Mouse (Mus musculus) induced T-regulatory cell, adult 2 months (primary cell): ENCODE measurements around the gene Gja1.
A peak's percentile ranks its signal among the peaks of the same experiment; 100 is the strongest.
"Not testable (repeated sequence)": the region's sequence is repeated elsewhere in the genome, so short reads cannot be mapped to it uniquely, and the experiment has no call there.

Experiments used
- DNase-seq: peaks from one replicate; pipeline ENCODE4 v3.0.0-alpha.2; 2012; ENCODE audit warnings: low read depth

Gene Gja1

DNA sequence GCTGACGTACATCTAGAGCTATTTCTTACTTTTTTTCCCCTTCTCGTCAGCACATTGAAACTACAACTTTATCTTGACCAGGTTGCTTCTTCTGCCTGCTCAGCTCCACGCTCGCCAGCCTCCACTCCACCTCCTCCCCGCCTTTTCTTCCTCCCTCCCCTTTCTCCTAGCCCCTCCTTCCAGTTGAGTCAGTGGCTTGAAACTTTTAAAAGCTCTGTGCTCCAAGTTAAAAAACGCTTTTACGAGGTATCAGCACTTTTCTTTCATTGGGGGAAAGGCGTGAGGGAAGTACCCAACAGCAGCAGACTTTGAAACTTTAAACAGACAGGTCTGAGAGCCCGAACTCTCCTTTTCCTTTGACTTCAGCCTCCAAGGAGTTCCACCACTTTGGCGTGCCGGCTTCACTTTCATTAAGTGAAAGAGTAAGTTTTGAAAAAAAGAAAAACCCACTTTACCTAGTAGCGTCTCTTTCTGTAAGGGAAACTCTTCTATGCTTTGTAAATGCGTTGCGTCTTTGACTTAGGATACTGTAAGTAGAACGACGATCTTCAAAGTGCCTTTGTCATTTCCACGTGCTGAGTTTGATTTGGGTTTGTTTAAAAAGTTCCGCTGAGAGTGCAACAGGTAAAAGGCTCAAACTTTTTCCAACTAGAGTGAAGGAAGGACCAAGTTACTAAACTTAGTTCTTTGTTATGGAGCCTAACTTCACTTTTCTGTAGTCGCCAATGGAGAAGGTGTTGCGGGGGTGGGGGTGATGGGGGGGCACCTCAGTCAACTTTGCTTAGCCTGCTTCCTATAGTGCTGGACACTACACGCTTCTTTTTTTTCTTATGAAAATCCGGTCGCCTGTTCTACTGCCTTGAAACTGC, at the start of gene Gja1:
Gene Gja1 (plus strand): TSS at position 234 of the 869 bp plus-strand sequence.
- peak; percentile 4 for DNase-seq

DNA sequence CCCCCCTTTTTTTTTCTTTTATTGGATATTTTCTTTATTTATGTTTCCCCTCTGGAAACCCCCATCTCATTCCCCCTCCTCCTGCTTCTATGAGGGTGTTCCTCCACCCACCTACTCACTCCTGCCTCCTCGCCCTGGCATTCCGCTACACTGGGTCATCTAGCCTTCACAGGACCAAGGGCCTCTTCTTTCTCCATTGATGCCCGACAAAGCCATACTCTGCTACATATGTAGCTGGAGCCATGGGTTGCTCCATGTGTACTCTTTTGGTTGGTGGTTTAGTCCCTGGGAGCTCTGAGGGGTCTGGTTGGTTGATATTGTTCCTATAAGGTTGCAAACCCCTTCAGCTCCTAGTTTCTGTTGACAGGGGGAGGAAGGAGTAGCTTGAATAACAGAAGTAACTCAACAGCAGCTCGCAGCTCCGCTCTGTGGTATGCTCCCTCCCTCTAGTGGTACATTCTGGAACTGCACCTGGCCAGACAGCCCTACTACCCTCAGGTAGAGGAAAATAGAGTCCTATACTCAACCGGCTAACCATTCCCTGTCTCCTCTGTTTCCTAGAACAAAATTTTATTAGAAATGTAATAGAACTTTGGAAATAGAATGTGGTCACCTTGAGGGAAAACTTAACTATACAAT, 38.2 kb upstream of the Gja1 start:
- peak; percentile 74 for DNase-seq

DNA sequence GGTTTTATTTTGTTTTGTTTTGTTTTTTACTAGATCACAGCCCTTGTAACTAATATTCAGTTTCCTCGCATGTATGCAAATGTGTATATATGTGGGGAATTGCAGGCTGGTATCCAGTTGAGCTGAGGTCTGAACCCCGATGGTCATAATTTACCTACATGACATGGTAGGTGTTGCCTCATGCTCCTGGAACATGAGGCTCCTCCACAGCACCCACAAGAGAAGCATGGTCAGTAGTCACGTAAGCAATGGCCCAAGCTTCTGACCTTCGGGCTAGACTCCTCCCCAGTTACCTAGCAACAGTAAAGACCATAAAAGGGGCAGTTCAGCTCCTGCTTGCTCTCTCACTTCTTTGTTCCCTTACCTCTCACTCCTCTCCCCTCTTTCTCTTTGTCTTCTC, 16.7 kb upstream of the Gja1 start:
- no peak for DNase-seq

DNA sequence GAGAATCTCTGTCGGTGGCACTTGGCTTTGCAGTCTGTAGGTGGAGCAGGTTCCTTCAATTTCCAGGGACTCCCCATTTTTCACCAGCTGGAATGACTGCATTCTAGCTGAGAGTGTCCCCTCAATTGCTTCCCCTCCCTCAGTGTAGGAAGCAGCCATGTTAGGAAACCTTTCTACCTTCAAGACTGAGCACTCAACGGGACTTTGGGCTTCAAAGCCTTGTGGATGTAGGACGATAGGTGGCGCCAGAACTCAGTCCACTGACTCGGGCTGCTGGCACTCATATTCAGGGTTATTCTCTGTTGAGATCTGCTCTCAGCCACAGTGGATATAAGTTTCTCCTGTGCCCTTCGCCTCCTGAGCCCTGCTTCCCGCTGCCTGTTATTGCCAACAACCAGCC, 8.1 kb upstream of the Gja1 start:
- DNase-seq: peak; percentile 42

DNA sequence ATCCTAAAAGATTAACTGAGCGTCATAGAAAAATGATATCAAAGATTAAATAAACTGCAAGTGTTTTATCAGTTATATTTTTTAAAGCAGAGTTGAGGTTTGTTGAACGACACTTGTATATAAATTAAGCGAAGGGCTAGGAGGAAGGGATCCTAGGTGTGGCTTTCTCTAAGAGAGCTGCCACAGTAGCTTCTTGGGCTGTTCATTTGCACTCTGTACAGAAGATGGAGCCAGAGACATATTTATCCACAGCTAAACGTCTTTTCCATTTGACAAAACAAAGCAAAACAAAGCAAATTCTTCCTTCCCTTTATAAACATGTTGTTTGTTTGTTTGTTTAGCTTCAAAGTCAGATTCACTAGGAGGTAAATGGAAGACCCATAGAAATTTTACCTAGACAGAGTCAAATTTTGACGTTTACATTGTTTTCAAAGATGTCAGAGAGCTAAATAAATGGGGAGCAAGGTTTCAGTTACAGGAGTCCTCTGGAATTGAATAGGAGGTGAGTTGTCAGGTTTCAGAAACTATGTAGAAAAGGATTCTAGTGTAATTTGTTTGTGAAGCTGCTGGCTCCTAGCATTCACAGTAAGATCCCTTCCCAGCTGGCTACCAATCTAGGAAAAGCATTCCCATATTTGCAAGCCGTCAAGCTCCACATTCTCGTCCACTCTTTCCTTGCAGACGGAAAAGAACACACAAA, 4.0 kb upstream of the Gja1 start:
- DNase-seq: peak; percentile 3

DNA sequence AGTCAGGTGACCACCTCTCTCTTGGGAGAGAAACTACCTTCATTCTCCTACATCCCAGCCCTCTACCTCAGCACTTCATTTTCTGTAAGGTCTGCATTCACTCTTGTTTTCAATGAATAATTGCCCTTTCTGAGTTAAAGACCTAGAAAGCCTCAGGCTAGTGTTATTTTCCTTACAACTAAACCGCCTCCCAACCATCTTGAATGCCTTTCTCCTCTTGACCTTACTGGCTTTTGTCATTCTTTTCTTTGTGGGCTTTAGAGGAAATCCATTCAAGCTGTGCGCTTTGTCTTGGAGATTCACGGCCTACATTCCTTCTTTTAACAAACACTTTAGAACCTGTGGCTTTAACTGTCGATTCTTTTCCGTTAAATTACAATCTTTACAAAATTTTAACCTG, 3.0 kb upstream of the Gja1 start:
- DNase-seq: no peak

DNA sequence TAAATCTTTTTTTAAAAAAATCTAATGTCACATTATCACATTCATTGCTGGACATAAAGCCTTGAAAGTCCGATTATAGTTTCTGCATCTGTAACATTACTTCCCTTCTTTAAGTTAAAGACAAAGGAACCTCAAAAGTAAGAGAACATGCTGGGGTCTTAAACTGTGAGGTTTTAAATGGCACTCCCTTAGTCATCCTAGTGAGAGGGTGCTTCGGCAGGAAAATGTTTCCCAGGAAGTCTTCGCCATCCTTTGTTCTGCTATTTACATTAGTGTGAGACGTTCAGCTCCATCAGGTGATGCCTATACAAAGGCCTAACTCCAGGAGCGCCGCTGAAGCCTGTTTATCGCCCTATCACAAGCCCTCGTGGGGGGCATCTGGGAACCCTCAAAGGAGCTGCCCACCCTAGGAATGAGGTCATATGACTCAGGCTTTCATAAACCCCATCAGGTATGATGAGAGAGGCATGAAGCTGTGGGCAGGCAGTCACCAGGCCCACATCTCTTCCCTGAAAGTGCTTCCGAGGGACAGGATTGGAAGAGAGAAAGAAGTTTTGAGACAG, 1.1 kb upstream of the Gja1 start:
- no peak for DNase-seq

DNA sequence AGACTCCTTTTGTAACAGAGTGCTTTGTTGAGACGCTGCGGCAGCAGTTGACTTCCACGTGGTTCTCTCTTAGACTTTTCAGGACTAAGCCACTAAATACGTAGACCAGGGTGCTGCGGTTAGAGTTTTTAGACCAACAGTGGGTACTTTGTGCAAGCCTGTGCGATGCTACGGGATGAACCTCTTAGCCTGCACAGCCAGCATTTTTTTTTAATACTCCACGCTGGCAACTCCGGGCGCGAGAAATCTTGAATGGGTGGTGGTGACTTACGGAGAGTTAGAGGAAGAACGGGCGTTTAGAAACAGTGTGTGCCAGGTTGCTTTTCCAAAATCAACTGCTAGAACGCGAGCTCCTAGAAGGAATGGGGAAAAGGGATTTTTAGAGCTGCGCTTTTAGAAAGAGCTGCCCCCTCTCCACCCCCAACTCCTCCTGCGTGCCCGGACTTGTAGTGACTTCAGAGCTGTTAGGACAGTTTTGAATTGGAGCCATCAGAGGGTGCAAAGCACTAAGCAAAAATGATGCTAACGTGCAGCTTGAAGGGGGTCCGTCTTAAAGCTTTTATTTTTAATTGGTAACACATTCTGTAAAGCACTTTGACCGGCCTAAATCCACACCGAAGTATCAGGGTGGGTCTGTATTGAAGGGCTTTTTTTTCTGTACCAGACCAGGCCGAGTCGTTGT, 977 bp downstream of the Gja1 start:
- DNase-seq: peak; percentile 3

DNA sequence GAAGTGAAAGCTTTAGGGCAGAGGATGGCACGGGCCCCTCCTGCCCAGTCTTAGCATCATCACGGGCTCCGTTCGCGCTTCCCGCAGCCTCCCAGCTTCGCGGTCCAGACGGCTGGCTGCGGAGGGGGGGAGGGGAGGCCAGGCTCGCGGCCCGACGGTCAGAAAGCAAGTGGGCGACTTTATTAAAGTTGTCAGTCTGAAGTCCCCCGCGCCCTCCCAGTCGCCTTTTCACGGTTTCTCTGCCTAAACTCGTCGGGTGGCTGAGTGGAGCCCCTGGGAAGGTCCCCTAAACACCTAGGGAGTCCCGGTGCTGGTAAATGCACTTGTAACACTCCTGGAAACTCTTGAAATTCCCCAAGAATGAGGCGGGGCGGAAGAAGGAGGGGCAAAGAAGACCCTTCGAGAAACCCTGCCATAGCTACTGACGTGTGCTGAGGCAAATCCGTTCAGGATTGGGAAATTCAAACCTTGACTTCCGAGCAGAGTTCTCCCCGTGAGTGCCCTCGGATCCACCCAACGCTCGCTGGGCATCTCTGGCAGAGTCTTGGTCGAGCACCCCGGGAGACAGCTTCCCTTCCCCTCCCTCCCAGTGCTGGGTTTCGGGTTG, 1.6 kb downstream of the Gja1 start:
- DNase-seq: peak; percentile 2

DNA sequence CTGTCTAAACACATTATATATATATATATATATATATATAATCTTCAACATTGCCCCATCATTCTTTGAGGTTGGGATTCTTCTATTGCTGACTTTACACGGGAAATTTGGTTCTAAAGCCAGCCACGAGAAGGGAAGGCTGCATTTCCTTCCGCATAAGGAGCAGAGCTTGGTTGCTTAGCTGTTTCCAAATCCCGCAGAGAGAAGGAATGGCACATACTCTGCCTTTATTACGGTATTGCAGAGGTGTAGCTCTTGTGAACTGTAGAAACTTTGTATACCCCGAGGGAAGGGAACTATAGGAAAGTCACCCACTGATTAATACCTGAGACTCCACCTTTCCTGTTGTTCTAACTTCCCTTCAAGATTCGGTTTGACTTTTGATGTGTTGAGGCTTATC, 2.6 kb downstream of the Gja1 start:
- DNase-seq: no peak

DNA sequence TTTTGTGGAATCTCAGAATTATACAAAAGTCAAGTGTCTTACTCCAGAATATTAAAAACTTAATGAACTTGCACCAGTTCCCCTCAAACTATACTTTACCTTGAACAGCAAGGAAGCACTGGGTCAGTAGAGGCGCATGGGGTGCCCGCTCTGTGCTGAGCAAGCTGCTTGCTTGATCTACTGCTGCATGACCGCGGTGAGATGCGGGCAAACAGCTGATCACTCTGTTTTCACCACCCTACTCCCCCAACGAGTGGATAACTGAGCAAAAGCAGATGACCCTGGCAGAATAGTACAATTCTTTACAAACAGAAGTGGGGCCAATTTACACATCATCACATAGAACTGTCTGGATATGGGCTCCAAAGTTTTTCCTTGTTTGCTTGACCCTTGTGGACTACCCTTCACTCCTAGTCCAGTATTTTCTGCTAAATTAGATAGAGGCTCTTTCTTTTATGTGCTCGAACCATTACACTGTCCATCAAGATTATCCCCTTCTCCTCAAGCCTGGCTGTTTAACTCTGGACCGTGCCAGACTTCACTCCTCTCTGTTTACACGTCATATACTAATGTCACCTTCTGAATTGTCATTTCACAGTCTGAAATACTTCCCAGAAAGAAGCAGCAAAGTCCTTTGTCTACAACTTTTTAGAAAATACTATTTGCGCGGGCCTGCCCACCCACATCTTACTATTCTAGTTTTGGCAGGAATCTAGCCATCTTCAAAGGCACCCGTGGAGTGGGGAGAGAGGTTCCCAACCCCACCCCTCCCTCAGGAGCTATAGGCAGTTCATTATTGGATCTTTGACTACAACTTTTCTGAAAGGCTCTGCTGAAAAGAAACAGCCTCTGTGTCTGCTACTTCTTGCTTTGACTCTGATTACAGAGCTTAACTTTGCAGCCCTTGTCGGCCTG, 8.3 kb downstream of the Gja1 start:
- no peak for DNase-seq

DNA sequence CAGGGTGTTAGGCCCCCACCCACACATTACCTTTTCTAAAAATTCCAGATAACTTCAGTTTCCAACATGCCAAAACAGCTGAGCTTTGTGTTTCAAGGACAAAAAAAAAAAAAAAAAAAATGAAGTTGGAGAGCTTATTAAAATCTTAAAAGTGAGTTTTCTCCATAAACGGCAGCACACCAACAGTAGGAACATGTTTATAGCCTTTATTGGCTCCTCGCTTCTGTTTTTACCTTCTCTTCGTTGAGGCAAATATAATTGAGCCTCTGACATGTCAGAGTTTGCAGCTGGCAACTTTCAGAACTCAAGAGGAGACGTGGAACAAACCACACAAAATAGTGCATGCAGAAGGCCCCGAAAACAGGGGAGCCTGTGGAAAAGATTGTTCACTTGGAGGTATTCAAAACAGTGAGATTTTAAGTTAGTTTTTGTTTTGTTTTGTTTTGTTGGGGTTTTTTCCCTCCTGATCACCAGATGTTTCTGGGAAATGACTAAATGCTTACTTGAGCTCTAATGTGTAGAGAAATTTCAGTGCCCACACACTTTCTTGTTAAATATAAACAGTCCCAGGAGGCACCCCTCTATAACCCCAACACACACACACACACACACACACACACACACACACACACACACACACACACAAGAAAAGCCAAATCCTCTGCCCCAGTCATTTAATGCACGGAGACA, 16.1 kb downstream of the Gja1 start:
- no peak for DNase-seq

DNA sequence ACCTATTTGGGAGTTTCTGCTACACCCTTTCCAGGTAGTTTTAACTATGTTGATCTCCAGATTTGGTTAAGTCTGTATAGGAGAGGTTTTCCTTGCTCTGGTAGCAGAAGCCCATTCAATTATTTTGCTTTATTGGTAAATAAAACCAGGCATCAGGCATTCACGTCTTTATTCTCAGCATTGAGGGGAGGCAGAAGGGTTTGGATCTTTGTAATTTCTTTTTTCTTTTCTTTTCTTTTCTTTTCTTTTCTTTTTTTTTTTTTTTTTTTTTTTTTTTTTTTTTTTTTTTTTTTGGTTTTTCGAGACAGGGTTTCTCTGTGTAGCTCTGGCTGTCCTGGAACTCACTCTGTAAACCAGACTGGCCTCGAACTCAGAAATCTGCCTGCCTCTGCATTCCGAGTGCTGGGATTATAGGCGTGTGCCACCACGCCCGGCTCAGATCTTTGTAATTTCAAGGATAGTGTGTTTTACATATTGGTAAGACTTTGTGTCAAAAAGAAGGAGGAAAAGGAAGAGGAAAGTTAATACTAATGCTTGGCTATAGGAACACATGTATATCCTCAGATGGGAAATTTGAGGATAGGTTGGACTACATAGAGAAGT, 16.8 kb downstream of the Gja1 start:
- DNase-seq: not testable (repeated sequence)

DNA sequence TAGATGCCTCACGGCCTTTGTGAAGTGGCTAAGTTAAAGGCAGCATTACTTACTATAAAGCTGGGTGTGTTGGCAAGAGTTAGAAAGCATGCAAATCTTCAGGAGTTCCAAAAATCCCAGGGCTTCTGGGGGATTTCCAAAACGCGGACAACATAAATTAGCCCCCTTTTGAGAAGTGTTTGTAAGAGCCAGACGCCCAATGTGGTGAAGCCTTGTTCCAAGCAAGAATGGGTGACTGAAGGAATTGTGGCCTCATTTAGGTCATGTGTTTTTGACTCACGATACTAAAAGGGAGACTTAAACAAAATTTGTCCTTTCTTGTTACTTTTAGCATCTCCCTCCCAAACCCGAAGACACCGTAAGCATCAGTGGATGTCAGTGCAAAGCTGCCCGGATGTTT, 20.7 kb downstream of the Gja1 start:
- DNase-seq: no peak

DNA sequence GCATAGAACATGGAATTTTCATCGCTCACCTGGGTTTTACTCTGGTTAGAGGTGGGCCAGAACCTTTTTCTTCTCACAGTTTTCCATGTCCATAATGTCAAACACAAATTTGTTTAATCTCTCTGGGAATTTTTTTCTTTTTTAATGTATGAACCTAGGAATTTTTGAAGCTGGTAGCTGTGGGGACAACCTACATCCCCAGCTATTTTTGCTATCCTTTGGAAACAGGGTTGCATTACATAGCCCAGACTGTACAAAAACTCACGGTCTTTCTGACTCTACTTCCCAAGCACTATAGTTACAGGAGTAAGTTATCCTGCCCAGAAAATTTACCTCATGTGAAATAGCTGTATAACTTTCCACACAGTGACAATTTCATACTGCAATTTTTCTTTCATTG, 21.2 kb downstream of the Gja1 start:
- DNase-seq: no peak

DNA sequence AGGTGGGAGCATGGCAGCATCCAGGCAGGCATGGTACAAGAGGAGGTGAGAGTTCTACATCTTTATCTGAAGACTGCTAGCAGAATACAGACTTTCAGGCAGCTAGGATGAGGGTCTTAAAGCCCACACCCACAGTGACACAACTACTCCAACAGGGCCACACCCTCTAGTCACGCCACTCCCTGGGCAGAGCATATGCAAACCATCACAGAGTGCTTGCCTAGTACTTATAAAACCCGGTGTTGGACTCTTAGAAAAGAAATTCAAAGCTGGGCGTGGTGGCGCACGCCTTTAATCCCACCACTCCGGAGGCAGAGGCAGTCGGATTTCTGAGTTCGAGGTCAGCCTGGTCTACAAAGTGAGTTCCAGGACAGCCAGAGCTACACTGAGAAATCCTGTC, 24.3 kb downstream of the Gja1 start:
- not testable (repeated sequence) for DNase-seq

DNA sequence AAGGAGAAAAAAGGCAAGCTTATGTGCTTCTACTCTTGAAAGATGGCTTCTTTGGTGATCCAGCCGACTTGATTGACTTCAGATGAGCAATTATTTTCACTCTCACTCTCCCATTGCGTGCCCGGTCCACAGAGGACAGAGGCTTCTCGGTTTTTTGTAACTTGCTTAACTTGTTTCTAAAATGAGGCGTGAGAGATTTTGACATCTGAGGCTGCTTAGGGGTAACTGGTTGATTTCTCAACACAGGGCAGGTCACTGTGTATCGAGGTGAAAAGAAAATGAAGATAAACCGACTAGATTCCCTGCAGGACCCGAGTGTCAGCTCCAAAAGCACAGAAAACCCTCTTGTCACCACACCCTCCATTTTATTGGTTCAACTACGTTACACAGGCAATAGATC, 28.8 kb downstream of the Gja1 start:
- DNase-seq: no peak

DNA sequence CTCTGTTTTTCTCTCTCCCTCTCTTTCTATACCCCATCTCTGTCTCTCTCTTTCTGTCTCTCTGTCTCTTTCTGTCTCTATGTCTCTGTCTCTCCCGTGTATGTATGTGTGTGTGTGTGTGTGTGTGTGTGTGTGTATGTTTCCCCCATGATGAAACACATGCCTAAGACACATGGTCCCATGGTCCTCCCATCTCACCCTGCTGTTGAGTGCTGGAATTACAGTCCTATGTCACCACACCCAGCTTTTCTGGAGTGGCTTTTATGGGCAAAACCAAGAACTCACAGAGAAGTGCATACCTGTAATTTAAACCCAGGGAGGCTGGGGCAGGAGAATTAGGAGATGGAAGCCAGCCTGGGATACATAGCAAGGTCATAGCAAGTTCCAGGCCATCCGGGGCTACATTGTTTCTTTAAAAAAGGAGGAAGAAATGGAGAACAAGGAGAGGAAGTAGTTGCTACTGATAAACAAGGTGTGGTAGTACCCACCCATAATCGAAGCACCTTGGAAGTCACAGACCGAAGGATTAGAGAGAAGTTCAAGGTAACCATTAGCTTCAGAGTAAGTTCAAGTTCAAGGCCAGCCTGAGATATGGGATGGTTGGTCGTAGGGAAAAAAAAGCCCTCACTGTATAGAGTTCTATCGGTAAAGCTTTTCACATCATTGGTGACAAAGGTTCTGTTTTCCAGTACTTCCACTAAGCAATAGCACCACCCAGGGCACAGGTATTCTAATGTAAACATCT, 29.4 kb downstream of the Gja1 start:
- DNase-seq: no peak
